Mouse (Mus musculus) regulatory T cell (primary cell): ENCODE measurements around the gene Ankib1.

Source experiments
- in situ Hi-C: fragments of 300-600 bp; cut with MboI, MseI; formaldehyde crosslinking; loops from one replicate; pipeline ENCODE4 v1.15.1; 2025; ENCODE audit warnings: high pct_unique_total_duplicates

The Ankib1 gene

DNA sequence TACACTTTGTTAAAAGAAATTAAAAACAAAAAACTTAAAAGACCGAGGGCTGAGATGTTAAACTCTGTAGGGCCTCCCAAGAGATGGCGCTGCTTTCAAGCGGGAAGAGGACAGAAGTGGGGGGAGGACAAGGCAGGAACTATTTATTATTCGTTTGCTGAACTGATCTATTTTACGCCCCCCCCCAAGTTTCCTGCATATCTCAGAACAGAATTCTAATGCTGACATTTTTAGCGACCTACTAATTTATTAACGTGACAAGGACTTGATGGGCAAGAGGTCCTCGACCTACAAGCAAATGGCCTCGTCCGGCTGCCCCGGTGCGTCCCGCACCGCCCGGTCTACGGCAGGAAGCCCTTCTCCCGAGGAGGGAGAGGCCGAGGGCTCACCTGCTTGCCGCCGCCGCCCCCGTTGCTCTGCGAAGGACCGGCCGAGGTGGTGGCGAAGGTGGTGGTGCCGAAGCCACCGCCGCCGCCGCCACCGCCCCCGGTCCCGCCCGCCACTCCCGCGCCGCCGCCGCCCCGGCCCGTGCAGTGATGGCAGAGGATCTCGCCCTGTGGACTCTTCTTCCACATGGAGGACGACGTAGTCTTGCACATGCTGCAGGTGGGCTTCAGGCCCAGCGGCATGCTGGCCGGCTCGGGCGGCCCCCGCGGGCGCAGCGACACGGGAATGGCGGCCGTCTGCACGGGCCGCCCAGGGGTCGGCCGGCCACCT, 155.6 kb downstream of the Ankib1 start:
- in situ Hi-C loops, result loop anchor here (10.0 kb wide), 1 partner anchor 158 kb away; the partner anchor contains the start of genes Ankib1 and Krit1

DNA sequence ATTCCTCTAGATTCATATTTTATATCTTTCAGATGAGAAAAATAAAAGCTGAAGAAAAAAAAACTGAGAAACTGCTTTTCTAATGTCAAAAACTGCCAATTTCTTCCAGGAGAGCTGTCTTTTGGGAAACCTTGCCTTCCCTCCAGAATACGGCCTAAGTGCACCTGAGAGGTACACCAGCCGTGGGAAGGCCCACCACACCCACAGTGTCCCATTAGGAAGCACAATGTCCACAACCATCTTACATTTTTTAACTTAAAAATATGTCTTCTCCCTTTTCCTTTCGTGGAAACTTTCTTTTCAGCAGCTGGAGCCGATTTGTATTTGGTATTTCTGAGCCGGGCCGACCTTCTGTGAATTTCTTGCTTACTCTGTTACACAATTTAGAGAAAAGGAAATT, 156.2 kb downstream of the Ankib1 start:
- in situ Hi-C loops, result loop anchor here (10.0 kb wide), 1 partner anchor 158 kb away; the partner anchor contains the start of genes Ankib1 and Krit1

DNA sequence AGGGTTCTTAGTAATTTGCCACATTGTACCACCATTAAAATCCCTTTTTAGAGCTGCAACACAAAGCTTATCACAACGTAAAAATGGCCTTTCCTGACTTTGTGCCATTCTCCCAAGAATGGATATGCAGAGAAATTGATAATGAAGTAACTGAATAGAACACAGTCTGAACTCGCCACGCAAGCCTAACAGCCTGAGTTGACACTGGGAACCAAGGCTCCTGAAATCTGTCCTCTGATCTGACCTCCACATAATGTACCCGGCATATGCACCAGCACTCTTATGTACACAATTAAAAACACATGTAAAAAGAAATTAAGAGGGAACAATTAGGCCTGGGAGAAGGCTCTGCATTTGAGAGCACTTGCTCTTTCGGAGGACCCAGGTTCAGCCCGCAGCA, 157.4 kb downstream of the Ankib1 start:
- in situ Hi-C loops, result loop anchor here (10.0 kb wide), 1 partner anchor 159 kb away; the partner anchor contains the start of genes Ankib1 and Krit1

DNA sequence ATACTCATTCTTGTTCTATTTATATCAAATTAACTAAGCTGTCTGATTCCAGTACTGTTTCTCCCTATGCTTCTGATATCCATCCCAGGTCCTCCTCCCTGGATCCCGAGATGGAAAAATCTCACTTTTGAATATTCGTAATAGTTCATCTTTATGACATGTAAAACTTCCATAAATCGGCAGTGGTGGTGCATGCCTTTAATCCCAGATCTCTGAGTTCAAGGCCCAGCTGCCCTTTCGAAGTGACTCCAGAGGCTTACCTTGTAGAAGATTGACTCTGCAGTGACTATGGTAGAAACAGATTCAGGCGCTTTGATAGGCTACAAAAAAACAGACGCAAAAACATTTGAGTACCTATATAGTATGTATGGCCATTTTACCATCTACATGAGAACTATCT, 158.1 kb downstream of the Ankib1 start:
- in situ Hi-C loops, result loop anchor here (10.0 kb wide), 1 partner anchor 160 kb away; the partner anchor contains the start of genes Ankib1 and Krit1
